Mouse (Mus musculus): Measurements from ENCODE around the gene Prkci. TPM values are rescaled to one million over a fixed set of nuclear protein-coding genes. Genes with fewer than 3 reads are reported as not detected.

Prkci gene
- polyA plus RNA-seq, 1 experiment from 2014 or later = 33.1 TPM

- Histone ChIP-seq H3K4me2 (replicated peaks) (no peak overlapping the region), H3K4me3 (no peak overlapping the region), H3K27ac (replicated peaks) (no peak overlapping the region), H3K36me3 (peaks cover 8% of the 10 kb centered on the region), H3K9ac (replicated peaks) (no peak overlapping the region), H3K9me3 (no peaks in the 10 kb centered on the region), H3K4me1 (peaks cover 7% of the 10 kb centered on the region), H3K27me3 (no peaks in the 10 kb centered on the region)
- no peak for ATAC-seq (ENCODE audit: low FRiP score, low read depth)
- WGBS = 87% methylated on average over 9 of the region's 9 CpGs
These were observed 57.6 kb downstream of the Prkci start for GRCm38 (mm10) chr3:31053191-31053590.

- no peak for ATAC-seq (ENCODE audit: low FRiP score, low read depth)
- Histone ChIP-seq H3K4me1 (peaks cover 7% of the 10 kb centered on the region), H3K4me2 (replicated peaks) (no peak overlapping the region), H3K4me3 (no peak overlapping the region), H3K9me3 (no peaks in the 10 kb centered on the region), H3K27me3 (no peaks in the 10 kb centered on the region), H3K36me3 (peaks cover 4% of the 10 kb centered on the region; the same call in 1 of the 2 replicates), H3K27ac (replicated peaks) (no peak overlapping the region), H3K9ac (replicated peaks) (no peak overlapping the region)
- 98% methylated on average over 8 of the region's 8 CpGs for WGBS
These were observed 59.3 kb downstream of the Prkci start for GRCm38 (mm10) chr3:31054888-31055287.

- H3K36me3 ChIP-seq = no peaks in the 10 kb centered on the region
- H3K27me3 ChIP-seq = no peaks in the 10 kb centered on the region
- 36% methylated on average over 17 of the region's 17 CpGs for WGBS
- no peak overlapping the region for H3K9ac ChIP-seq (replicated peaks)
- H3K4me2 ChIP-seq (replicated peaks) = peak overlapping the region; percentile 52
- H3K27ac ChIP-seq (replicated peaks) = no peak overlapping the region
- H3K4me3 ChIP-seq = peak overlapping the region; percentile 36
- peak; percentile 57 for ATAC-seq (ENCODE audit: low FRiP score, low read depth)
- H3K4me1 ChIP-seq = peaks cover 3% of the 10 kb centered on the region; the same call in 1 of the 2 replicates
- H3K9me3 ChIP-seq = no peaks in the 10 kb centered on the region
These were observed 60.6 kb downstream of the Prkci start for GRCm38 (mm10) chr3:31056047-31056650.

DNA sequence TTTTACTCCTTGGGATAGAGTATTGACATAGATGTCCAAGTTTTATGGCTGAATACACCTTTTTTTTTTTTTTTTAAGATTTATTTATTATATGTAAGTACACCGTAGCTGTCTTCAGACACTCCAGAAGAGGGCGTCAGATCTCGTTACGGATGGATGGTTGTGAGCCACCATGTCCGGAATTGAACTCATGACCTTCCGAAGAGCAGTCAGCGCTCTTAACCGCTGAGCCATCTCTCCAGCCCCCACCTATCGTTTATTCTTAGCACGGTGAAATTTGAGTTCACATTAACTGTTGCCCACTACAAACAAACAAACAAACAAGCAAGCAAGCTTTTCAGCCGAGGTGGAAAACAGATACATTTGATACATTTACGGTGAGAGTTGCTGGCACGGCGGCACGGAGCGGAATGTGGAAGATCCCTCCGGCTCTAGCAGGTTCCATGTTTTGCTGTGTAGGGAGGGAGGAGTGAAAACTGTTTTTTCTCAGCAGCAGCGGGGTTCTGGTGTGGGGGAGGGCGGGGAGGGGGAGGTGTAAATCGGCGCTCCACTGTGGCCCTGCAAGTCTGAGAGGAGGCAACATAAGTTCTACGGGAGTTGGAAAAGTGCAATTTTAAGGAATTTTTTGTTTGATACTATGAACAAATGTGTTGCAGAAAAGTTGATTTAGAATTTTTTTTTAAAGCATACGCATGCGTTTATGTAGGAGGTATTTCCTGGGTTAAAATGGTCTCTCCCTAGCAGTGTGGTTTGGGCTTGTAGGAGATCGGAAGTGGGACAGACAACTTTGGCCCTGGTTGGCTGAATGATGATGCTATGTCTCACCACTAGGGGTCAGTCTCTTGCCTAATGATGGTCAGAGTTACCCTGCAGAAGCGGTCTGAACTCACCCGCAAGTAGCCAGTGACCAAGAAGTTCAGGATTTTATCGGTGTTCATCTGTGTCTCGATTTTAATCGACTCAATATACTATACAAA lies 61.4 kb downstream of the Prkci start:
- peak overlapping the region; percentile 36 for H3K4me3 ChIP-seq
- no peaks in the 10 kb centered on the region for H3K27me3 ChIP-seq
- H3K9ac ChIP-seq (replicated peaks) = 0 out of 2 replicates have a peak overlapping the region, but pooled peaks have one; percentile 34
- H3K27ac ChIP-seq (replicated peaks) = 0 out of 2 replicates have a peak overlapping the region, but pooled peaks have one; percentile 30
- no peaks in the 10 kb centered on the region for H3K36me3 ChIP-seq
- peak; percentile 84 for ATAC-seq (ENCODE audit: low FRiP score, low read depth)
- WGBS = 6% methylated on average over 30 of the region's 30 CpGs
- H3K9me3 ChIP-seq = no peaks in the 10 kb centered on the region
- peak overlapping the region; percentile 52 for H3K4me2 ChIP-seq (replicated peaks)
- H3K4me1 ChIP-seq = peaks cover 3% of the 10 kb centered on the region; the same call in 1 of the 2 replicates

GRCm38 (mm10) chr3:31060745-31061102 lies 65.2 kb downstream of the Prkci start:
- no peak overlapping the region for H3K4me2 ChIP-seq (replicated peaks)
- H3K9ac ChIP-seq (replicated peaks) = no peak overlapping the region
- no peak overlapping the region for H3K27ac ChIP-seq (replicated peaks)
- WGBS = 83% methylated on average over 8 of the region's 8 CpGs
- peaks cover 3% of the 10 kb centered on the region; the same call in 1 of the 2 replicates for H3K4me1 ChIP-seq
- H3K4me3 ChIP-seq = no peak overlapping the region
- H3K9me3 ChIP-seq = no peaks in the 10 kb centered on the region
- no peaks in the 10 kb centered on the region for H3K36me3 ChIP-seq
- H3K27me3 ChIP-seq = no peaks in the 10 kb centered on the region
- no peak for ATAC-seq (ENCODE audit: low FRiP score, low read depth)

GRCm38 (mm10) chr3:31061103-31061785 lies 65.7 kb downstream of the Prkci start:
- no peak overlapping the region for H3K27ac ChIP-seq (replicated peaks)
- no peaks in the 10 kb centered on the region for H3K36me3 ChIP-seq
- no peaks in the 10 kb centered on the region for H3K27me3 ChIP-seq
- no peak overlapping the region for H3K9ac ChIP-seq (replicated peaks)
- peaks cover 3% of the 10 kb centered on the region; the same call in 1 of the 2 replicates for H3K4me1 ChIP-seq
- no peak overlapping the region for H3K4me3 ChIP-seq
- no peak for ATAC-seq (ENCODE audit: low FRiP score, low read depth)
- no peaks in the 10 kb centered on the region for H3K9me3 ChIP-seq
- H3K4me2 ChIP-seq (replicated peaks) = no peak overlapping the region
- 74% methylated on average over 20 of the region's 20 CpGs for WGBS

DNA sequence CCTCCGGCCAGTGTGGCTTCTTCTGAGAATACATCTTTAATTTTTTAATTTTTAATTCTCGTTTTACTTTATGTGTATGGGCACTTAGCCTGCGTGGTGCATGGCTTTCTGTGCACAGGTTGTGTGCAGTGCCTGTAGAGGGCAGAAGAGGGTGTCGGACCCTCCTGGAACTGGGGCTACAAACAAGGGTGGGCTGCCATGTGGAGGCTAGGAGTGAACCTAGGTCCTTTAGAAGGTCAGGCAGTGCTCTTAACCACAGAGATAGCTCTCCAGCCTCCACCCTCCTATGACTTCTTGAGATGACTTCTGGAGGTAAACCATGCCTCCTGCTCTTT lies 66.2 kb downstream of the Prkci start:
- no peak overlapping the region for H3K4me3 ChIP-seq
- H3K9me3 ChIP-seq = no peaks in the 10 kb centered on the region
- no peak overlapping the region for H3K4me2 ChIP-seq (replicated peaks)
- WGBS = 73% methylated on average over 4 of the region's 4 CpGs
- H3K27ac ChIP-seq (replicated peaks) = no peak overlapping the region
- H3K27me3 ChIP-seq = no peaks in the 10 kb centered on the region
- 0 out of 2 replicates have a peak, but pooled peaks have one; percentile 19 for ATAC-seq (ENCODE audit: low FRiP score, low read depth)
- no peaks in the 10 kb centered on the region for H3K36me3 ChIP-seq
- H3K9ac ChIP-seq (replicated peaks) = no peak overlapping the region
- H3K4me1 ChIP-seq = peaks cover 3% of the 10 kb centered on the region; the same call in 1 of the 2 replicates

DNA sequence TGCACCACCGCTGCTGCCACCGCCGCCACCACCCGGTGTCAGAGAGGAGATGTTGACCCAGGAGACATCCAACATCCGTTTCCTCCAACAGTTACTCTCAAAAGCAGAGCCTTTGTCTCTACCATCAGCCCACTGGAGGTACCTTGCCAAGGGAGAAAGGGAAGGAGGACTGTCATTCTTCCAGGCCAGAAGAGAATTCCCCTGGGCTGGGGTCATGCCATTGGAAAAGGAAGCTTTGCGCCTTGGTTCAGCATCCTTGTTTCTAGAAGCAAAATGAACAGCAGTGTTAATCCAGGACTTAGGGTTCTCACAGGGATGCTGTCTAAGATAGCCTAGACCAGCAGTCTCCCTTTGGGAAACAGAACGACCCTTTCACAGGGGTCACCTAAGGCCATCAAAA lies 66.8 kb downstream of the Prkci start:
- WGBS = 85% methylated on average over 7 of the region's 7 CpGs

DNA sequence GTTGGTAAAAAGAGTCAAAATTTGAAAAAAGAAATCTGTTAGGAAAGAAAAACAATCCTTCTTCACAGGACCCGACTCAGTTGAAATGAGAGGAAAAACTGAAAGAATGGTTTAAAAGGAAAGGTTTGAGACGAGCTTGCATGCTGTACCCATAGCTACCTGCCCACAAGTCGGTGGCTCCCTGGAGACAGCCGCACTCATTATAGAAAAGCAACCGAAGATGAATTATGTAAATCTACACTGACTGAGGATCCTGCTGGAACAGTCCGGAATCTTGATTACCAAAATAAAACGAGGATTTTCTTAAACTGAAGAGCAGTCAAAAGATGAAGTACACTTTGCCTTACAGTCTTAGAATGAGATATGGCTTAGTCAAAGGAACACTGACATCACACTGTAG lies 72.9 kb downstream of the Prkci start:
- H3K9ac ChIP-seq (replicated peaks) = no peak overlapping the region
- no peak overlapping the region for H3K27ac ChIP-seq (replicated peaks)
- 85% methylated on average over 7 of the region's 7 CpGs for WGBS
- H3K9me3 ChIP-seq = no peaks in the 10 kb centered on the region
- no peaks in the 10 kb centered on the region for H3K4me1 ChIP-seq
- no peak for ATAC-seq (ENCODE audit: low FRiP score, low read depth)
- no peaks in the 10 kb centered on the region for H3K36me3 ChIP-seq
- H3K27me3 ChIP-seq = no peaks in the 10 kb centered on the region
- H3K4me3 ChIP-seq = no peak overlapping the region
- no peak overlapping the region for H3K4me2 ChIP-seq (replicated peaks)

More for the DNA sequence above, 66.8 kb downstream of the Prkci start:
- Histone ChIP-seq H3K27me3 (no peaks in the 10 kb centered on the region), H3K4me2 (replicated peaks) (no peak overlapping the region), H3K4me3 (no peak overlapping the region), H3K36me3 (no peaks in the 10 kb centered on the region), H3K27ac (replicated peaks) (no peak overlapping the region), H3K9ac (replicated peaks) (no peak overlapping the region), H3K4me1 (no peaks in the 10 kb centered on the region), H3K9me3 (no peaks in the 10 kb centered on the region)
- ATAC-seq (ENCODE audit: low FRiP score, low read depth) = no peak

GRCm38 (mm10) chr3:31071804-31072203 lies 76.3 kb downstream of the Prkci start:
- no peak for ATAC-seq (ENCODE audit: low FRiP score, low read depth)
- no peaks in the 10 kb centered on the region for H3K27me3 ChIP-seq
- WGBS = 95% methylated on average over 14 of the region's 14 CpGs
- H3K4me3 ChIP-seq = no peak overlapping the region
- no peaks in the 10 kb centered on the region for H3K36me3 ChIP-seq
- H3K27ac ChIP-seq (replicated peaks) = no peak overlapping the region
- no peaks in the 10 kb centered on the region for H3K4me1 ChIP-seq
- H3K9ac ChIP-seq (replicated peaks) = no peak overlapping the region
- H3K9me3 ChIP-seq = no peaks in the 10 kb centered on the region
- H3K4me2 ChIP-seq (replicated peaks) = no peak overlapping the region

DNA sequence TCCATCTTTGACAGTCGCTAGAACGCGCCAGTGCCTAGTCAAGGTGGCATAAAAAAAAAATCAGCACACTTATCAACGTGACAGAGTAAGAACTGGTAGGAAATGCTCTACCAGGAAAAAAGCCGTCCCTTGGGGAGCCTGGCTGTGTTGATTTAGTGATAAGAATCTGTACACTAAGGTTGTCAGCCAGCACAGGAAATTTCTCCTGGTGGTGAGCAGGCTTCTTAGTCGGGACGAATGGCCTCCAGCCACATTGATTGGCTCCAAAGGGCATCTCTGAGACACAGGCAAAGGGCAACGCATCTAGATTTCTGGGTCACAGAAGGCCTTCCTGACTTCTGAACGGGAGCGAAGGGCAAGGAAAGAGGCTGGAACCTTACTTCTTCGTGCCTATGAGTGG lies 80.3 kb downstream of the Prkci start:
- Histone ChIP-seq H3K4me2 (replicated peaks) (no peak overlapping the region), H3K9ac (replicated peaks) (no peak overlapping the region), H3K4me3 (no peak overlapping the region), H3K4me1 (no peaks in the 10 kb centered on the region), H3K9me3 (no peaks in the 10 kb centered on the region), H3K27me3 (no peaks in the 10 kb centered on the region), H3K27ac (replicated peaks) (no peak overlapping the region), H3K36me3 (no peaks in the 10 kb centered on the region)
- no peak for ATAC-seq (ENCODE audit: low FRiP score, low read depth)
- WGBS = 84% methylated on average over 11 of the region's 11 CpGs
